Mouse (Mus musculus): ENCODE measurements around the gene Ttc30a1.

- TF ChIP-seq POLR2A (IDR thresholded peaks at IDR 0.05; ENCODE audit: borderline replicate concordance, low read depth, low read length) (no peak), CTCF (IDR thresholded peaks at IDR 0.05; ENCODE audit: low read depth, low read length) (no peak)
Observed at GRCm38 (mm10) chr2:75963211-75963840, 18.4 kb downstream of the Ttc30a1 start.

All from bone marrow macrophage, adult 2 months (primary cell).